Mouse (Mus musculus) forebrain, embryonic 10.5 days (tissue): ENCODE results near the gene Cd247. TPM values are rescaled to one million over a fixed set of nuclear protein-coding genes. Genes with fewer than 3 reads are reported as not detected.

ENCODE experiments used
- DNase-seq: peaks from one replicate; pipeline ENCODE4 v3.0.0-alpha.2; 2017; ENCODE audit warnings: low spot score; ENCODE audit errors: extremely low spot score
- H3K27ac ChIP-seq: fragments of 300-500 bp; sonication (generic); 2 replicates; pipeline ENCODE4 v1.5.1; 2016; ENCODE audit warnings: mild to moderate bottlenecking
- H3K27me3 ChIP-seq: fragments of 300-500 bp; sonication (generic); 2 replicates; pipeline ENCODE4 v1.6.1; 2016; ENCODE audit warnings: mild to moderate bottlenecking; ENCODE audit not compliant: poor library complexity, severe bottlenecking
- H3K36me3 ChIP-seq: fragments of 300-500 bp; sonication (generic); replicated peaks from 2 replicates; pipeline ENCODE4 v1.6.1; 2016; ENCODE audit warnings: mild to moderate bottlenecking, moderate library complexity
- H3K4me1 ChIP-seq: fragments of 300-500 bp; sonication (generic); 2 replicates; pipeline ENCODE4 v1.6.1; 2016
- H3K4me3 ChIP-seq: fragments of 300-500 bp; sonication (generic); 2 replicates; pipeline ENCODE4 v1.5.1; 2016; ENCODE audit warnings: mild to moderate bottlenecking, moderate library complexity
- H3K9me3 ChIP-seq: fragments of 300-500 bp; sonication (generic); 2 replicates; pipeline ENCODE4 v1.6.1; 2016; ENCODE audit warnings: mild to moderate bottlenecking, moderate library complexity
- WGBS: fragments of 180-500 bp; shearing (Covaris S2); methylation state at CpG from one replicate; pipeline ENCODE4 v1.1.7; 2016; 5-methylcytosine and 5-hydroxymethylcytosine counted together
- polyA plus RNA-seq: library from polyadenylated mRNA; unstranded; fragments of >200 nt; fragmentation: Nextera tagmentation; extraction: Ambion mirVana; gene quantifications from 2 replicates; pipeline ENCODE4 v1.2.1, GENCODE M21; 2016

The Cd247 gene
- polyA plus RNA-seq, 1 experiment from 2014 or later = 1.4 TPM

- WGBS = 23% methylated on average over 12 of the region's 12 CpGs
These were observed 46.1 kb downstream of the Cd247 start for GRCm38 (mm10) chr1:165834633-165834975.

GRCm38 (mm10) chr1:165836461-165836860 is 48.0 kb downstream of the Cd247 start:
- peaks cover 98% of the 10 kb centered on the region for H3K27me3 ChIP-seq
- H3K4me3 ChIP-seq = no peak overlapping the region
- H3K9me3 ChIP-seq = no peaks in the 10 kb centered on the region
- 0 out of 2 replicates have a peak overlapping the region, but pooled peaks have one; percentile 31 for H3K27ac ChIP-seq
- no peaks in the 10 kb centered on the region for H3K36me3 ChIP-seq
- DNase-seq = no peak
- 41% methylated on average over 6 of the region's 6 CpGs for WGBS
- H3K4me1 ChIP-seq = peaks cover 50% of the 10 kb centered on the region

More at GRCm38 (mm10) chr1:165834633-165834975, 46.1 kb downstream of the Cd247 start:
- H3K4me3 ChIP-seq = peak overlapping the region; percentile 29
- peaks cover 35% of the 10 kb centered on the region for H3K4me1 ChIP-seq
- no peaks in the 10 kb centered on the region for H3K9me3 ChIP-seq
- H3K27me3 ChIP-seq = peaks cover 82% of the 10 kb centered on the region
- DNase-seq = no peak
- no peaks in the 10 kb centered on the region for H3K36me3 ChIP-seq
- H3K27ac ChIP-seq = peak overlapping the region; percentile 66; the same call in 1 of the 2 replicates

GRCm38 (mm10) chr1:165837546-165837945 is 49.1 kb downstream of the Cd247 start:
- peaks cover 100% of the 10 kb centered on the region for H3K27me3 ChIP-seq
- no peak for DNase-seq
- no peaks in the 10 kb centered on the region for H3K36me3 ChIP-seq
- H3K9me3 ChIP-seq = no peaks in the 10 kb centered on the region
- WGBS = 33% methylated on average over 8 of the region's 8 CpGs
- H3K27ac ChIP-seq = peak overlapping the region; percentile 32; the same call in 1 of the 2 replicates
- peaks cover 57% of the 10 kb centered on the region for H3K4me1 ChIP-seq
- H3K4me3 ChIP-seq = no peak overlapping the region

- peaks cover 69% of the 10 kb centered on the region for H3K4me1 ChIP-seq
- H3K27me3 ChIP-seq = peaks cover 100% of the 10 kb centered on the region
These were observed 50.7 kb downstream of the Cd247 start for GRCm38 (mm10) chr1:165839201-165839600.

GRCm38 (mm10) chr1:165840548-165841230 is 52.2 kb downstream of the Cd247 start:
- Histone ChIP-seq H3K27ac (peak overlapping the region; percentile 81), H3K4me3 (peak overlapping the region; percentile 52), H3K9me3 (no peaks in the 10 kb centered on the region), H3K27me3 (peaks cover 100% of the 10 kb centered on the region), H3K4me1 (peaks cover 76% of the 10 kb centered on the region), H3K36me3 (no peaks in the 10 kb centered on the region)
- DNase-seq = no peak
- 8% methylated on average over 31 of the region's 31 CpGs for WGBS

More at GRCm38 (mm10) chr1:165839201-165839600, 50.7 kb downstream of the Cd247 start:
- no peak for DNase-seq
- H3K27ac ChIP-seq = no peak overlapping the region
- H3K4me3 ChIP-seq = no peak overlapping the region
- no peaks in the 10 kb centered on the region for H3K9me3 ChIP-seq
- 85% methylated on average over 4 of the region's 4 CpGs for WGBS
- H3K36me3 ChIP-seq = no peaks in the 10 kb centered on the region

GRCm38 (mm10) chr1:165842170-165842569 is 53.7 kb downstream of the Cd247 start:
- peaks cover 66% of the 10 kb centered on the region for H3K4me1 ChIP-seq
- H3K36me3 ChIP-seq = no peaks in the 10 kb centered on the region
- no peak overlapping the region for H3K27ac ChIP-seq
- 52% methylated on average over 7 of the region's 7 CpGs for WGBS
- no peak overlapping the region for H3K4me3 ChIP-seq
- DNase-seq = no peak
- H3K27me3 ChIP-seq = peaks cover 100% of the 10 kb centered on the region
- no peaks in the 10 kb centered on the region for H3K9me3 ChIP-seq

GRCm38 (mm10) chr1:165843586-165843985 is 55.1 kb downstream of the Cd247 start:
- DNase-seq = no peak
- no peaks in the 10 kb centered on the region for H3K9me3 ChIP-seq
- H3K27ac ChIP-seq = no peak overlapping the region
- 79% methylated on average over 3 of the region's 3 CpGs for WGBS
- no peaks in the 10 kb centered on the region for H3K36me3 ChIP-seq
- no peak overlapping the region for H3K4me3 ChIP-seq
- H3K4me1 ChIP-seq = peaks cover 58% of the 10 kb centered on the region
- H3K27me3 ChIP-seq = peaks cover 98% of the 10 kb centered on the region

GRCm38 (mm10) chr1:165844466-165844951 is 56.0 kb downstream of the Cd247 start:
- H3K27ac ChIP-seq = peak overlapping the region; percentile 76
- DNase-seq = no peak

GRCm38 (mm10) chr1:165844956-165845355 is 56.5 kb downstream of the Cd247 start:
- Histone ChIP-seq H3K9me3 (no peaks in the 10 kb centered on the region), H3K27ac (peak overlapping the region; percentile 76), H3K27me3 (peaks cover 98% of the 10 kb centered on the region), H3K4me1 (peaks cover 71% of the 10 kb centered on the region), H3K36me3 (no peaks in the 10 kb centered on the region), H3K4me3 (peak overlapping the region; percentile 63)
- WGBS = under 1% methylated on average over 26 of the region's 26 CpGs
- no peak for DNase-seq

More at GRCm38 (mm10) chr1:165844466-165844951, 56.0 kb downstream of the Cd247 start:
- Histone ChIP-seq H3K4me3 (peak overlapping the region; percentile 63), H3K9me3 (no peaks in the 10 kb centered on the region), H3K36me3 (no peaks in the 10 kb centered on the region), H3K27me3 (peaks cover 98% of the 10 kb centered on the region), H3K4me1 (peaks cover 67% of the 10 kb centered on the region)
- WGBS = 4% methylated on average over 20 of the region's 20 CpGs

- 12% methylated on average over 14 of the region's 14 CpGs for WGBS
- Histone ChIP-seq H3K36me3 (no peaks in the 10 kb centered on the region), H3K4me3 (peak overlapping the region; percentile 63), H3K27ac (peak overlapping the region; percentile 76; the same call in 1 of the 2 replicates), H3K9me3 (no peaks in the 10 kb centered on the region), H3K27me3 (peaks cover 98% of the 10 kb centered on the region), H3K4me1 (peaks cover 69% of the 10 kb centered on the region)
- DNase-seq = no peak
These were observed 56.9 kb downstream of the Cd247 start for GRCm38 (mm10) chr1:165845366-165845765.

GRCm38 (mm10) chr1:165848417-165848816 is 59.9 kb downstream of the Cd247 start:
- Histone ChIP-seq H3K27me3 (peaks cover 98% of the 10 kb centered on the region), H3K36me3 (no peaks in the 10 kb centered on the region), H3K4me1 (peaks cover 59% of the 10 kb centered on the region), H3K27ac (no peak overlapping the region), H3K9me3 (no peaks in the 10 kb centered on the region), H3K4me3 (no peak overlapping the region)
- WGBS = 87% methylated on average over 8 of the region's 8 CpGs
- no peak for DNase-seq

- Histone ChIP-seq H3K27ac (no peak overlapping the region), H3K36me3 (no peaks in the 10 kb centered on the region), H3K27me3 (peaks cover 98% of the 10 kb centered on the region), H3K4me1 (peaks cover 55% of the 10 kb centered on the region), H3K4me3 (no peak overlapping the region), H3K9me3 (no peaks in the 10 kb centered on the region)
- no peak for DNase-seq
- 72% methylated on average over 4 of the region's 4 CpGs for WGBS
These were observed 60.4 kb downstream of the Cd247 start for GRCm38 (mm10) chr1:165848881-165849280.
